Mouse (Mus musculus): ENCODE data around the gene Armc2.

The Armc2 gene

GRCm38 (mm10) chr10:41866069-41866837 is 152.0 kb downstream of the Armc2 start:
- peak; percentile 92 for DNase-seq (ENCODE audit: low read depth)

Data from NIH3T3 (cell line).